Mouse (Mus musculus): ENCODE measurements around the gene Lekr1.

DNA sequence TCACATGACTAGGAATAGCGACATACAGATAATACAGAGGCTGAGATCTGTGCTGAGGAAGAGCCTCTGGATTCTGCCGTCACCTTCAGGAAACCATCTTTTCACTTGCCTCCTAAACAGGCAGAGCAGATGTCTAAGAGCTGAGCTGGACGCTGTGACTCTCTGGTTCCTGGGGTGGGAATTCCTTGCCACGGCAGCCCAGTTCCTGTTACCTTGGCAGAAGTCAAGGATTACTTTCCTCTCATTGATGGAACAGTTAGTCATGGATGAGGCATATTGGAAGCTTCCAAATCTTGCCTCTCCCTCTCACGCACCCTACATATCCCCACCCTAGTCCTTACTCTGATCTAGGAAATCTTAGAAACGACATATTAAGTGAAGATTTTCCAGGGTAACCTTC lies 203.7 kb downstream of the Lekr1 start:
- no peak for TF ChIP-seq CTCF (IDR thresholded peaks at IDR 0.05; ENCODE audit: borderline replicate concordance, insufficient read depth, low read depth, low read length)
- no peak for TF ChIP-seq POLR2A (IDR thresholded peaks at IDR 0.05; ENCODE audit: borderline replicate concordance, insufficient read depth, low read length)

Measured in cerebellum, adult 2 months (tissue).